Mouse (Mus musculus) embryonic facial prominence, embryonic 11.5 days (tissue): ENCODE results near the gene Fcrlb. TPM values are rescaled to one million over a fixed set of nuclear protein-coding genes. Genes with fewer than 3 reads are reported as not detected.
"Not testable (repeated sequence)": the region's sequence is repeated elsewhere in the genome, so short reads cannot be mapped to it uniquely, and the experiment has no call there.

ENCODE experiments used
- ATAC-seq: fragments of 200-750 bp; cut with Nextera tagmentation; replicated peaks from 2 replicates; pipeline ENCODE4 v1.8.0; 2017; ENCODE audit warnings: low read depth; ENCODE audit not compliant: insufficient number of reproducible peaks, low FRiP score, low TSS enrichment
- DNase-seq: peaks from one replicate; pipeline ENCODE4 v3.0.0-alpha.2; 2015; ENCODE audit warnings: low spot score
- H3K27ac ChIP-seq: fragments of 300-500 bp; sonication (generic); replicated peaks from 2 replicates; pipeline ENCODE4 v1.5.1; 2014; ENCODE audit warnings: mild to moderate bottlenecking, low read depth, low read length, control low read depth
- H3K27me3 ChIP-seq: fragments of 300-500 bp; sonication (generic); 2 replicates; pipeline ENCODE4 v1.6.1; 2014; ENCODE audit warnings: mild to moderate bottlenecking, low read length, moderate library complexity, mixed read lengths; ENCODE audit not compliant: control insufficient read depth, insufficient read depth
- H3K36me3 ChIP-seq: fragments of 300-500 bp; sonication (generic); replicated peaks from 2 replicates; pipeline ENCODE4 v1.6.1; 2014; ENCODE audit warnings: low read depth, mild to moderate bottlenecking, low read length, moderate library complexity, mixed read lengths; ENCODE audit not compliant: control insufficient read depth, insufficient read depth
- H3K4me1 ChIP-seq: fragments of 300-500 bp; sonication (generic); 2 replicates; pipeline ENCODE4 v1.6.1; 2014; ENCODE audit warnings: low read length, mixed read lengths; ENCODE audit not compliant: control insufficient read depth, insufficient read depth
- H3K4me2 ChIP-seq: fragments of 300-500 bp; sonication (generic); 2 replicates; pipeline ENCODE4 v1.6.1; 2014; ENCODE audit warnings: low read depth, mild to moderate bottlenecking, control low read depth, low read length, moderate library complexity
- H3K4me3 ChIP-seq: fragments of 300-500 bp; sonication (generic); 2 replicates; pipeline ENCODE4 v1.5.1; 2014; ENCODE audit warnings: low read depth, low read length, control low read depth
- H3K9ac ChIP-seq: fragments of 300-500 bp; sonication (generic); replicated peaks from 2 replicates; pipeline ENCODE4 v1.6.1; 2014; ENCODE audit warnings: mild to moderate bottlenecking, control low read depth, low read length
- H3K9me3 ChIP-seq: fragments of 300-500 bp; sonication (generic); replicated peaks from 2 replicates; pipeline ENCODE4 v1.6.1; 2016; ENCODE audit warnings: mild to moderate bottlenecking, low read length, inconsistent platforms, mixed read lengths; ENCODE audit not compliant: control insufficient read depth
- WGBS: fragments of 180-500 bp; shearing (Covaris S2); extraction: QIAGEN DNeasy Blood & Tissue Kit; methylation state at CpG from one replicate; pipeline ENCODE4 v1.1.7; 2014; 5-methylcytosine and 5-hydroxymethylcytosine counted together
- polyA plus RNA-seq: library from polyadenylated mRNA; unstranded; fragments of >200 nt; fragmentation: Nextera tagmentation; extraction: Ambion mirVana; gene quantifications from 2 replicates; pipeline ENCODE4 v1.2.1, GENCODE M21; 2014

The Fcrlb gene
- polyA plus RNA-seq = not detected in 2 replicates

DNA sequence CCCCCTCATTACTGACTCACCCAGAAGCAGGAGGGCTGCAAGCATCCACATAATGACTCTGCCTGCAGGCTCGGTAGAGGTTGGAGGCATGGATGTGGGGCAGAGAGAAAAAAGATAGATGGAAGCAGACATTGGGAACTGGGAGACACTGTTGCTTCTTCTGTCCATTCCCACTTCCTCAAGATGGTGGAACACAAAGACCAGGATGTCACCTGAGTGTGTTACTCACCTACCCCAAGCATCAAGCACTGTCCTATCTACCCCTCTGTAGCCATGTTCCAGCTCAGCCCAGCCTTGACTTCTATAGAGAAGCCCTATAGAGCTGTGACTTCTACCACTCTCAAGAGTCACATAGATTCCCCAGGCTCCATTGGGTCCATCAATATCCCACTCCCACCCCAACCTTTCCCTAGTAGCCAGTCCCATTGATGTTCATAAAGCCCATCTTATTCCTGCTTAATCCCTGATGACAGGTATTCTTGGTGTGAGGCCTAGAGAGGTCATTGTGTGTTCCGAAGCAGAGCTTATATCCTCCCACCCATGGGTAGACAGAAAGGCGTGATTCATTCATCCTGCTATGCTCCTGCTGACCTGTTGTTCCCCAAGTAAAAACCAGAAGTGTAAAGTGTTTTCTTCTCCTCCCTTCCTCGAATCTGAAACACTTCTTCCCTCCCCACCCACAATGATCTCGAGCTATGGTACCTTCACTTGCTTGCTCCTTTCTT lies at the start of gene Fcrlb:
TSS of gene Fcrlb (minus strand) at position 51 of the 725 bp plus-strand sequence.
- WGBS = 75% methylated on average over 5 of the region's 5 CpGs
- no peak for ATAC-seq

DNA sequence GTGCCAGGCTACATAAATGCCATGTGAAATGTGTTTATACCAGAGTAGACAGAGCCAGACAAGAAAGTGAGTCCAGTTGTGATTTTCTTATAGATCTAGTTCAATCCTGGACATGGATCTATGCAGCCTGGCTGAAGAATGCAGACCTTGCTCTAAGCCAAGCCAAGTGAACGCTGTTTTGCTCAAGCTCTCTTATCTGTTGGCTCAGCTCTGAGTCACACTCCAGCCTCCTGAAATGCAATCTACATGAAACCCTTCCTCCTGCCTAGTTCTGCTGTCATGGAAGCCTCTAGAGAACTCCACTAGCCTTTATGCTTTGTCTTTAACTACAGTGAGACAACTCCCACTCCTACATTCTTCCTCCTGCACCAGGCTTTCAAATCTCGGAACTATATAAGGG lies 49.6 kb upstream of the Fcrlb start:
- no peaks in the 10 kb centered on the region for H3K36me3 ChIP-seq
- 77% methylated on average over 2 of the region's 2 CpGs for WGBS
- no peak overlapping the region for H3K27ac ChIP-seq
- H3K4me1 ChIP-seq = no peaks in the 10 kb centered on the region
- no peak overlapping the region for H3K4me3 ChIP-seq
- ATAC-seq (no peak), DNase-seq (no peak)
- H3K9me3 ChIP-seq = no peaks in the 10 kb centered on the region
- no peak overlapping the region for H3K9ac ChIP-seq
- no peak overlapping the region for H3K4me2 ChIP-seq
- no peaks in the 10 kb centered on the region for H3K27me3 ChIP-seq

More for the DNA sequence above, at the start of gene Fcrlb:
- Histone ChIP-seq H3K36me3 (no peaks in the 10 kb centered on the region), H3K4me2 (no peak within 1 kb of the TSS), H3K4me3 (no peak within 1 kb of the TSS), H3K9me3 (no peaks in the 10 kb centered on the region), H3K27ac (no peak within 1 kb of the TSS), H3K9ac (no peak within 1 kb of the TSS), H3K27me3 (peaks cover 14% of the 10 kb centered on the region), H3K4me1 (no peaks in the 10 kb centered on the region; the same call in 1 of the 2 replicates)
- no peak for DNase-seq

DNA sequence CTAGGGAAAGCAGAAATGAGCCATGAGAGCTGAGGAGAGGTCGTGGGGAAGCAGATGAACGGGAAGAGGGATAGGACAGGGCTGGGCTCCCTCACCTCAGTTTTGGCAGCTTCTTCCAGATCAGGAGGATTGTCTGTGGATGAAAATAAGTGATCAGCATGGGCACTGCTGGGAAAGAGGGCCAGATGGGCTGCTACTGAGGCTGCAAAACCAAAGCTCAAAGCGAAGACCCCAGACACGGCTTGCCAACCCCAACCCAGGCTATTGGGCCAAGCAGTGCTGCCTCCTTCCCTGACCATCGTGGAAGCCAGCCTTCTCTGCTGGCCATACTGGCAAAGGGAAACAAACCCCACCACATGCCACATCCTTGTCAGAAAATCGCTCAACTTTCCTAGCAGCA lies 48.4 kb upstream of the Fcrlb start:
- no peaks in the 10 kb centered on the region for H3K36me3 ChIP-seq
- H3K27me3 ChIP-seq = no peaks in the 10 kb centered on the region
- no peak for DNase-seq
- H3K9ac ChIP-seq = no peak overlapping the region
- no peaks in the 10 kb centered on the region for H3K4me1 ChIP-seq
- no peak overlapping the region for H3K4me3 ChIP-seq
- 83% methylated on average over 6 of the region's 6 CpGs for WGBS
- no peak overlapping the region for H3K27ac ChIP-seq
- no peak overlapping the region for H3K4me2 ChIP-seq
- no peak for ATAC-seq
- no peaks in the 10 kb centered on the region for H3K9me3 ChIP-seq

DNA sequence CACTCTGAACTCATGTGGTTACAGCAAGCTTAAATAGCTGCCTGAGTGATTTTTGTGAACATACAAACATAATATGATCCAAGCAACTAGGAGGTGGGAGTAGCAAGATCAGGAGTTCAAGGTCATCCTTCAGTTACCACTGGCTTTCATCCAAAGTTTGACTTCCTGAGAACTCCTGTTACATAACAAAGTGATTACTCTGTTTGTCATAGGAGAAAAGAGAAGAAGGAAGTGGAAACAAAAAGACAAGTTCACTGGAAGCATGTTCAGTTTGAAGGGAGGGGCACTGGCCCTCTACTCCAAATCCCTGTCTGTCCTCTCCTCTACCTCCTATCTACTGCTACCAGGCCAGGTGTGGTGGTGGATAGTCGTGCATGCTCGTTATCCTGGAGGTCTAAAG lies 47.0 kb upstream of the Fcrlb start:
- DNase-seq (no peak), ATAC-seq (no peak)
- Histone ChIP-seq H3K9ac (no peak overlapping the region), H3K36me3 (no peaks in the 10 kb centered on the region), H3K27me3 (no peaks in the 10 kb centered on the region), H3K9me3 (no peaks in the 10 kb centered on the region), H3K4me3 (no peak overlapping the region), H3K27ac (no peak overlapping the region), H3K4me2 (no peak overlapping the region), H3K4me1 (no peaks in the 10 kb centered on the region)
- 81% methylated on average over 2 of the region's 2 CpGs for WGBS

DNA sequence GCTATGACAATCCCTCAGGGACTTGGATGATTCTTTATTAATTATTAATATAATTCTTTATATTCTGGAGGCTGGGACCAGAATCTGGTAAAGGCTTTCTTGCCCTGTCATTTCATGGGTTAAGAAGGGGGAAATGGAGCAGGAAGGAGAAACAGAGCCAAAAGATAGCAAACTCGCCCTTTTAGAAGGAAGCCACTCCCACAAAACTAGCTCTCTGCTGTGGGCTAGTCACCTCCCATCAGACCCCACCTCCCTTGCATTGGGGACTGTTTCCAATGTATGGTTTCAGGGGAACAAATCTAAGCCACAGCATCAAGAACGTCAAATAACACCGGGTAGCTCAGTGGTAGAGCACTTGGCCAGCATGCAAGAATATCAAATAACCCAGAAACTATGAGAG lies 45.5 kb upstream of the Fcrlb start:
- H3K27ac ChIP-seq = no peak overlapping the region
- no peak for ATAC-seq
- no peak for DNase-seq
- H3K36me3 ChIP-seq = no peaks in the 10 kb centered on the region
- H3K4me1 ChIP-seq = no peaks in the 10 kb centered on the region
- H3K9me3 ChIP-seq = no peaks in the 10 kb centered on the region
- no peaks in the 10 kb centered on the region for H3K27me3 ChIP-seq
- H3K4me3 ChIP-seq = no peak overlapping the region
- H3K4me2 ChIP-seq = no peak overlapping the region
- WGBS = 65% methylated on average over 3 of the region's 3 CpGs
- no peak overlapping the region for H3K9ac ChIP-seq

DNA sequence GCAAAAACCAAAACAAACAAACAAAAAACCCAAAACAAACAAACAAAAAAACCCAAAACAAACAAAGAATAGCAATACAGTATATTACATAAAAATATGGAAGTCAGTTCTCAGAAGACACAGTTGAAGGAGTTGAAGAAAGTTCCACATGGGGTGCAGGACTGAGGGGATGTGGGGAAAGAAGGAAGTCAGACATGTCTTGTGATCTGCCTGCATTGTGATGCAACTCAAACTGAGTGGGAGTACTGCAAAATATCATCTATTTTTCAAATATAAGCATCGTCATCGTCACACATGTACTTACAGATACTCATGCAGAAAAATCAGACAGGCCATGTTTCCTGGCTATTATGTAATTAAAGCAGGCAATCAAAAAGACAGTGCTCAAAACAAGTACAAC lies 40.5 kb upstream of the Fcrlb start:
- H3K4me1 ChIP-seq = no peaks in the 10 kb centered on the region
- H3K4me2 ChIP-seq = no peak overlapping the region
- no peak overlapping the region for H3K27ac ChIP-seq
- ATAC-seq (no peak), DNase-seq (no peak)
- 79% methylated on average over 2 of the region's 2 CpGs for WGBS
- H3K36me3 ChIP-seq = no peaks in the 10 kb centered on the region
- no peak overlapping the region for H3K9ac ChIP-seq
- no peak overlapping the region for H3K4me3 ChIP-seq
- H3K27me3 ChIP-seq = no peaks in the 10 kb centered on the region
- H3K9me3 ChIP-seq = no peaks in the 10 kb centered on the region

DNA sequence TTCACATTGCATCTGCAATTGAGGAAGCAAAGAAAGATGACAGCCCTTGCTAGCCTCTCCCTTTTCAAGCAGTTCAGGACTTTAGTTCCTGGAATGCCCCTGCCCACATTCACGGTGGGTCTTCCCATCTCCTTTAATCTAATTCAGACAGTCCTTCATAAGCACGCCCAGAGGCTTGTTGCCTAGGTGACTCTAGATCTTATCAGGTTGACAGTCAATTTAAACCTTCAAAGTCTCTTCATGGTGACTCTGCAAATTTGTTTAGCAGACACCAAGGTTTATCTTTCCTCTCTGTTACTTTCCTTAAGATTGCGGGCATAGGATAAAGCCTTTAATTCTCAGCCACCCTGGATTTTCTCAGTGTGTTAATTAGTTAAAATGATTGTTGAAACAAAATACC lies 38.0 kb upstream of the Fcrlb start:
- Histone ChIP-seq H3K27me3 (no peaks in the 10 kb centered on the region), H3K4me1 (no peaks in the 10 kb centered on the region), H3K27ac (no peak overlapping the region), H3K9me3 (no peaks in the 10 kb centered on the region), H3K4me2 (no peak overlapping the region), H3K9ac (no peak overlapping the region), H3K4me3 (no peak overlapping the region), H3K36me3 (no peaks in the 10 kb centered on the region)
- DNase-seq (peak; percentile 9), ATAC-seq (no peak)
- WGBS = 40% methylated on average over 3 of the region's 3 CpGs

DNA sequence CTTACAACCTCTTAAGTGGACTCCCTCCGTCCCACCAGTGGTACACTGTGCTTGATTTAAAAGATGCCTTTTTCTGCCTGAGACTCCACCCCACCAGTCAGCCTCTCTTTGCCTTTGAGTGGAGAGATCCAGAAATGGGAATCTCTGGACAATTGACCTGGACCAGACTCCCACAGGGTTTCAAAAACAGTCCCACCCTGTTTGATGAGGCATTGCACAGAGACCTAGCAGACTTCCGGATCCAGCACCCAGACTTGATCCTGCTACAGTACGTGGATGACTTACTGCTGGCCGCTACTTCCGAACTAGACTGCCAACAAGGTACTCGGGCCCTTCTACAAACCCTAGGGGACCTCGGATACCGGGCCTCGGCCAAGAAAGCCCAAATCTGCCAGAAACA lies 32.2 kb upstream of the Fcrlb start:
- not testable (repeated sequence) for ATAC-seq, H3K4me3 ChIP-seq, H3K4me2 ChIP-seq, H3K9me3 ChIP-seq, H3K27ac ChIP-seq, H3K27me3 ChIP-seq, H3K36me3 ChIP-seq, DNase-seq, H3K9ac ChIP-seq, H3K4me1 ChIP-seq
- WGBS = 96% methylated on average over 2 of the region's 9 CpGs
